Mouse (Mus musculus): ENCODE measurements around the gene Grik3.

Gene Grik3

DNA sequence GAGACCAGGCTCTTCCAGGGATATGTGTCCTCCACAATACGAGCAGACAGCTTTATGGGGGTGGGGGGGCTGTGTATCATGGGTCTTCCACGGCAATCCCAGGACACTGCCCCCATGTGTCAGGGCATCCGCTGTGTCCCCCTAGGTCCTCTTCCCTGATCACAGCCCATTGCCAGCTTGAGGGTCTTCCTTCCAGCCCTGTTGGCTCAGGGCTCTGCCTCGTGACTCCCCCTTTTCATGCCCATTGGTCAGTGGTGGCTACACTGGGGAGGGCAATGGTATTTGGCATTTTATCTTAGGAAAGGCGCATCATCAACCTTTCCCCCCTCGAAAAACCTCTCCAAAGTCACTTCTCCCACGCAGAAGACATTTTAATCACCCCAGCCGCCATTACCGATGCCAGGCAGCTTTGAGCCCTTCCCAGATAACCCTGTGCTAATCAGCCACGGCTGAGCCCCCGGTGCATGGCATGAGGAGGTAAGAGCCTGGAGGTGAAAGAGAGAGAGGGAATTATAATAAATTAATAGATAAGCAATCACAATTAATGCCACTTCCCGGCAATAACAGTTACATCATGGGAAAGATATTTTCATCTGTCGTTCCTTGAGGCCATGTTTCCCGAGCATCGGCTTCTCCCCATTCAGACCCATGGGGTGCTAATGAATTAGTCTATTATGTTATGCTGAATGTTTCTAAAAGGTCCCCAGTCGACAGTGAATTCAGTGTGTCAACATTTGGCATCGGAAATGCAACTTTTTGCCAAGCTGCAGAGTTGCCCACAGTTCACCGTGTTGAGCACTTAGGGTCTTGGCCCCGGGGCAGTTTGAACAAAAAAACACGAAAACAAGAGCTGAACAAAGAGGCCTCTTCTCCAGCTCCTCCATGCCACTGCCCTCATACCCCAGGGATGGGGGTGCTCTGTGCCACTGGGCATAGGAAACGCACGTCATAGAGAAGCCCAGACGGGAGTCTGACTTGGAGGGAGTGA lies 154.4 kb downstream of the Grik3 start:
- DNase-seq (ENCODE audit: low spot score): no peak

DNA sequence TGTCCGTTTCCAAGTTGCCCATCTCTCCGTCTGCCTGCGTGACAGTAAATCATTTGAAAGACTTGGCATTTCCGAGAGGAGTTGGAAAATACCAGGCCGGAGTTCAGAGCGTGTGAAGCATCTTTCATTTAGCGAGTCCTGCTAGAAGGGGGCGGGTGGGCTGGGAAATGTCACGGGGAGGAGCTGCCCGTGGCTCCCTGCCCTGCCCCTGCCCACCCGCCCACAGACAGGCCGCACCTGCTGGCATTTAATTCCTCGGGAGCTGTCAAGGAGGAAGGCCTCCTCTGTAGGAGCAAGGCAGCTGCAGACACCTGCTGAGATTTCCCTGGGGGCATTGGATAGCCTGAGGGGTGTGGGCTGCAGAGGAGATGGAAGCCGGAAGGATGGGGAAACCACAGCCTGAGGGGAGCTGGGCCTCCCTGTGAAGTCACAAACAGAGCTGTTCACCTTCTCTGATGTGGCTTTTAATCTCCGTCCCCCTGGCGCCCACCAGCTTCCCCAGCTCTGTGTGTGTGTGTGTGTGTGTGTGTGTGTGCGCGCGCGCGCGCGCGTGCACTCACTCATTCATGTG lies 161.3 kb downstream of the Grik3 start:
- no peak for DNase-seq (ENCODE audit: low spot score)

- DNase-seq (ENCODE audit: low spot score): no peak
Measured at GRCm38 (mm10) chr4:125656031-125656430, 165.5 kb downstream of the Grik3 start.

DNA sequence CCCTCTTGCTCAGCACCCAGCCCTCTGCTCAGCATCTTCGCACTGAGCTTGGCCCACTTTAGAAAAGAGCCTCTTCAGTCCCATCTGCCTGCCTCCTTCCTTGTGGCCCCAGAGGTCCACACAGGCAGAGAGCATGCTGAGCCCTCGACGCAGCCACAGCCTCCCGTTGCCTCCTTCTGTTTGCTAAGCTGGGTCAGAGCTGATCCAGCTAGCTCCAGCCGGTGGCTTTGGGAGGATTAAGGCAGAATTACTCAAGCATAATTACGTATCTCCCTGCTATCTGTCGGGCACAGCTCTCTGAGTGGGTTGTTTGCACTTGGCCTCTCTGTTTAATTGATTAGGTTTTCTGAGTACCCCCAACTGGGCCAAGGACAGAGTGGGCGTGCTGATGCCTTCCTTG lies 167.9 kb downstream of the Grik3 start:
- DNase-seq (ENCODE audit: low spot score): no peak

DNA sequence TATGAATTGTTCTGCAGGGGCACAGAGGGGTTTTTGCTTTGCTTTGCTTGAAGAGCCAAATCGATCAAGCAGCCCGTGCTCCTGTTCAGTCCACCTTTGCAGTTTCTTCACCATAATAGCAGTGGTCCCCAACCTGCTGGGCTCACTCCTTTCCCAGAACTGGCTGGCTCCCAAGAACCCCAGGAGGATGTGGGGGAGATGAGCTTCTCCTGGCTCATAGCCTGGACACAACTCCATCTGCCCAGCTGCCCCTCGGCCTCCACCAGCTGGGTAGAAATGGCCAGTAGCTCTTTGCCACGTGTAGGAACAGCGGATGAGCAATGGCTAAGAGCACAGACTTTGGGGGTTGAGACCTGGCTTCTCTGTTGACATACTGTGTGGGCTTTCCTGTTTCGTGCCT lies 171.5 kb downstream of the Grik3 start:
- DNase-seq (ENCODE audit: low spot score): no peak

DNA sequence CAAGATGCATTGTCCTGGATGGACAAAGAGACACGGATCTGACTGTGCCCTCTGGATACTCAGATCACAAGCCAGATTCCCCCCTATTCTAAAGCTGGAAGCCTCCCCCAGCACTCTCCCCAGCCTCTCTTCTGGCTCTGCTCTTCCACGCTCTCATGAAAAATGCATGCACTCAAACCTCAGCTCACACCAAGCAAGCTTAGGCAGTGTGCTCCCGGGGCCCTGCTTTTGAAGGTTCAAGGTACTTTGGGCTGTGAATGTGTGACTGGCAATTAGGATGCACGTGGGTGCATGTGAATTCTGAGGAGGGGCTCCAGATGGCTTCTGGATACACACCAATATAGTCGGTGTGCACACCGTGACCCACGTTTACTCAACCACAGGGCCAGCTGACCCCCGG lies 172.8 kb downstream of the Grik3 start:
- DNase-seq (ENCODE audit: low spot score): no peak

- DNase-seq (ENCODE audit: low spot score): no peak
Measured at GRCm38 (mm10) chr4:125665955-125666354, 175.5 kb downstream of the Grik3 start.

DNA sequence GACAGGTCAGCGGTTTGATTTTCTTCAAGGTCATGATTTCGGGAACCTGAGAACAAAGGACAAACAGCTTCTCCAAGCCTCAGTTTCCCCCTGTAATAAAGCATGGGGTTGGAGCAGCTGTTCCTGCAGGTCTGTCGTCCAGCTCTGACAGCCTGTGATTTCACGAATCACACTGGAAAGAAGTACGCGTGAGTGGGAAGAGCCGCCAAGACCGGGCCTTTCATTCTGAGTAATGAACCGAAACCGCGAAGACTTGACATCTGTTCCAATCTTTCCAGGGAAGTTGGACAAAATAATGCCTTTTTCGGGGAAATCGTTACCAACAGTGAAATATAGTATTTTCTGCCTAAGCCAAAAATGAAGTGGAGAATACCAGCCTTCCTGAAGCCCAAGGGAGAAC lies 191.5 kb downstream of the Grik3 start:
- no peak for DNase-seq (ENCODE audit: low spot score)

DNA sequence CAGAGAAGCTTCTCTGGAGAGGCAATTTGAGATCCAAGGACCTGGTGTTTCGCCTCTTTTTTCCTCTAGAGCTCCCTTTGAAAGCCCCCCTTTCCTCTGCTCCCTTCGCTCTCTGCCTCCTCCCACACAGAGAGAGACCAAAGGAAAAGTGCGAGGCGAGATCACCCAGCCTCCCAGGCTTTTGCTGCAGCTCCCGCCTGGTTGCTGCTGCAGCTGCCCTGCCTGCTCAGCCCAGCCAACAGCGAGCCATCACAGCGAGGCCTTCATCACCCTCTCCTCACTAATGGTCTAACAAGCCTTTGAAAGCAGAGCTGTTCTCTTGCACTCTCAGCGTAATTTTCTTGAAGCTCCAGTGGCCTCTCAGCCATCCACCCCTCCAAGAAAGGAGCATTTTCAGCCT lies 196.6 kb downstream of the Grik3 start:
- DNase-seq (ENCODE audit: low spot score): no peak

GRCm38 (mm10) chr4:125695431-125695830 lies 204.9 kb downstream of the Grik3 start:
- no peak for DNase-seq (ENCODE audit: low spot score)

DNA sequence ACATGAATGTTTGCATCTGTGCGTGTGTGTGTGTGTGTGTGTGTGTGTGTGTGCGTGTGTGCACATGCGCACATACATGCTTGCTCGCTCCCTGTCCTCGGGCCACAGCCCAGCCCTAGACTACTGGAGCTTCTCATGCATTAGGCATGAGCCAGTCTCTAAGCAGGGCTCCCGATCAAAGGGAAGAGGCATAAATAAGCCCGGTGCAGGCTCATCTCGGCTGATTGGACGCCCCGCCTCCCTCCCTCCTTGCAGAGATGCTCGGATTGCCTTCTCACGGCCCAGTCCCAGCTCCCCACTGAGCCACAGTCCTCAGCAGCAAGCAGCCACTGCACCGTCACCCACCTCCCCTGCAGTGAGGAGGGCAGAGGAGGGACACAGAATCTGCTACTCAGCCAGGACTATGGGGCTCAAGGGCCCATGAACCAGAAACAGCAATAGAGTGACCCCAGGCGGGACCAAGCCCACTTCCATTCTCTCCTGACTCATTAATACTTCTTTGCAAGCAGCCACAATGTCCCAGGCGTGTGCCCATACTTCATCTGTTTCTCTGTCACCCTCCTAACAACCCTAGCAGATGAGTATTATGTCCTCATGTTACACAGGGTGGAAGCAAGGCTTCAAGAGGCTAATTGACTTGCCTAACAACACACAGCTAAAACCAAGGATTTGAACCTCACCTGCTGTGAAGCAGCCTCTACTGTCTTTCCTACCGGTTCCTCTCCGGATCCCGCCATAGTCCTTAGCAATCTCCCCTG lies 205.9 kb downstream of the Grik3 start:
- DNase-seq (ENCODE audit: low spot score): no peak

DNA sequence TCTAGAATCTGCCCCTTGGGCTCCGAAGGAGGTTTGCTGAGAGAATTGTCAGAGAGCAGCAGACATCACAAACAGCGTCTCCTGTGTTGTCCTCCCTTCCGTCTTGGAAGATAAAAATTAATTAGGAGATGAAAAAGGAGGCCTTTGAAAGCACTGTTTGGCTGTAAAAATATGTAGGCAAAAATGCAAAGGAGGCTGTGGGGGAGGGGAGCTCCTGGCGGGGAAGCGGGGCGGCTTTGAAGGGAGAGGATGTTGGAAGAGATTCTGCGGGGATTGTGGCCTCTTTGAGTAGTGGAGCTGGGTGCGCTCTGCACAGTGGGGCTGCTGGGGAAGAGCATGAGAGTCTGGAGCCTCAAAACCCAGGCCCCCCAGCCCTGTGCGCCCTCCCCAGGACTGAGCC lies 207.1 kb downstream of the Grik3 start:
- DNase-seq (ENCODE audit: low spot score): no peak

- DNase-seq (ENCODE audit: low spot score): no peak
Measured at GRCm38 (mm10) chr4:125699056-125699455, 208.6 kb downstream of the Grik3 start.

DNA sequence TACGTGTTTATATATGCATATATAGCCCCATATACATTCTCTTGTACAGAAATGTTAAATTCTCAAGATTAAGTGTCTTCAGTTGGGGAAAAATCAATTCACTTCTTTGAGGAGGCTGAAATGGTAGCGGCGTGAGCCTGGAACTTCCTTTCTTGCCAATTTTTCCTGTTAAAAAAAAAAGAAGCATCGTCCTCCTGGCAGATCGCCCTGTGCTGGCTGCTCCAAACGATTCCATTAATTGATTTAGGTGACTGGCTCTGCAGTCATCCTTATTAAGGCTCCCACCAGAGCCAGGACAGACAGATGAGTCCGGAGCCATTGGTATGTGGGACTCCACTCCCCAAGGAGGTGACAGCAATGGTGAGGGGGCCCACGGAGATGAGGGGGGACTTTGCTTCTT lies 209.8 kb downstream of the Grik3 start:
- no peak for DNase-seq (ENCODE audit: low spot score)

DNA sequence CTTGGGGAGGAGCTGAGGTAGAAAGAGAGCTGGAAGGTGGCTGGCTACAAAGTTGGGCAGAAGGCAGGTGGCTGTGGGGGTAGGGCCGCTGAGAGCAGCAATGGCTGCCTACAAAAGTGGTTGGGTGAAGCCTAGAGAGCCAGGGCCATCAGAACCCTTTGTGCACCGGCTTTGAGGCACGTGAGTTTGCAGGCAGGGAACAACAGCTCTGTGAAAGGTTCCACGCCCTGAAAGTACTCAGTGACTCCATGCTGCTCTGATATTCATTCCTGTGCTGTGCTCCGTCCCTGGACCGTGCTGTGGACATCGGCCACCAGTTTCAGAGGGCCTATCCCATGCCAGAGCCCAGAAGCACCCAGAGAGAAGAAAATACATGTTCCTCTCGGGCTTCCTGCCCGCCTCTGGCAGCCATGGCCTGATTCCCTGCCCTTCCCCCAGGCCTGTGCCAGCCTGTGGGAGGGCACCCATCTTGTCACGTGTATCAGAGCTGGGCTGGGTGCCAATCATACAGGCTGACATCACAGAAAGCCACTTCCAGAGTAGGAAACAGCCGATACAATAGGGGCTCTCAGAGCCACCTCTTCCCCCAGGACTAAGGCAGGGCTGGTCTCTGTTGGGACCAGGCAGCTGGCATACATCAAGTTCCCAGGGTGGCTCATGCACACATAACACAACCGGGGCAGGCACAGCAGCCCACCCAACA lies 212.3 kb downstream of the Grik3 start:
- DNase-seq (ENCODE audit: low spot score): no peak

- DNase-seq (ENCODE audit: low spot score): peak; percentile 3
Measured at GRCm38 (mm10) chr4:125703310-125703690, 212.8 kb downstream of the Grik3 start.

DNA sequence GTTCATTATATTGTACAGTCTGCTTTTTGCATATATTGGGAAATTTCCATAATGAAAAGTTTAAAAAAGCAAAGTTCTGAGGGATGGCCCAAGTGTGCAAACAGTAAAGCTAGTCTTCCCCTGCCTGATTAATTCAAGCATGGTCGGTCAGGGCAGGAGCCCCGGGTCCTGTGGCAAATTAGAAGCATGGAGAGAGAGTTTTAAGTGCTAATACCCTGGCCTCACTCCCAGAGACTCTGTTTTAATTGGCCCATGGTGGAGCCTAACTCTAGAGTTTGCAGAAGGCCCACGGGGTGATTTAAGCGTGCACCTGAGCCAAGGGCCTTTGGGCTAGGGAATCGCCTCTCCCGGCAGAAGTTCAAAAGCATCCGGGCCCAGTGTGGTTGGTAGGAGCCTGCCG lies 215.2 kb downstream of the Grik3 start:
- DNase-seq (ENCODE audit: low spot score): no peak

- DNase-seq (ENCODE audit: low spot score): no peak
Measured at GRCm38 (mm10) chr4:125709716-125710115, 219.2 kb downstream of the Grik3 start.

DNA sequence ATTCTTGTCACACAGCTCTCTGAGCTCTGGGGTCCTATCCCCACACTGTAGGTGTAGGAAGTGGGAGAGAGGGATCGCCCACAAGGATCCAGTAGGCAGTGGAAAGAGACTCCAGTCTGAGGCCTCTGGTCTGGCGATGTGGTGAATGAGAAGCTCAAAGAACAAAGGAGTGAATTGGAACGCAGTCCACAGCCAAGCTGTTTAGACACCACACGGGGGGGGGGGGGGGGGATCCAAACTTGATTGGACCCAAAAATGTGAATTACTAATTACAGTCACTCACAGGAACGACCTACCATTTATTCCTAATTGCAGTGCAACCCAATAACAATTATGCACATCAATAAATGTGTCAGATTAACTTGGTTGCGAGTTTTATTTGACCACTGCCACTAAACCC lies 227.4 kb downstream of the Grik3 start:
- no peak for DNase-seq (ENCODE audit: low spot score)

DNA sequence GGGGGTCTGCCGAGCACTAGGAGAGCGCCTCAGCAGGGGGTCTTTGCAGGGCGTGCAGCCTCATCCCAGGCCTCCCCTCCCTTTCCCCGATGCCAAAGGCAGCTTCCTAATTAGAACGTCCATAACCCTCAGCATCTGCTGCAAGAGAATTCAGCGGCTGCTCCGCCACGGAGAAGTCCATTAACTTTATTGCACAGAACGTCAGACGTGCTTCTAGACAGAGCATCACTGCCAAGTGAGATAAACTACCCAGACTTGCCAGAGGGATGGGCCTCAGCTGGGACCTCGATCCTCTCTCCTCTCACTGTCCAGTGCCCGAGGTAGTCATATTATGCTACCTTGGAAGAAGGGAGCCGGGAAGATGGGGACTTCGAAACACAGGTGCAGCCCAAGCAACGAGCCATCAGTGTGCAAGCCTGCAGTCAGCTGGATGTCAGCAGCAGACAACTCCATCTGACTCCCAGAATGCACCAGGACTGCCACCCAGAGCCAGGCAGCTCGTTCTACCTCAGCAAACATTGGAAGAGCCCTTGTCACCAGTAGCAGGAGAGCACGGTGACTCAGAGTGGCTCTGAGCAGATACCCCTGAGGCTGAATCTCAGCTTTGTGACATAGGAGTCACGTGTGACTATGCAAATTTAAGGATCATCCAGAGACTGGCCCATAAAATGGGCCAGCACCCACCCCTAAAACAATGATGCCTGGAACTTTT lies 228.1 kb downstream of the Grik3 start:
- DNase-seq (ENCODE audit: low spot score): no peak

- no peak for DNase-seq (ENCODE audit: low spot score)
Measured at GRCm38 (mm10) chr4:125726241-125726640, 235.7 kb downstream of the Grik3 start.

DNA sequence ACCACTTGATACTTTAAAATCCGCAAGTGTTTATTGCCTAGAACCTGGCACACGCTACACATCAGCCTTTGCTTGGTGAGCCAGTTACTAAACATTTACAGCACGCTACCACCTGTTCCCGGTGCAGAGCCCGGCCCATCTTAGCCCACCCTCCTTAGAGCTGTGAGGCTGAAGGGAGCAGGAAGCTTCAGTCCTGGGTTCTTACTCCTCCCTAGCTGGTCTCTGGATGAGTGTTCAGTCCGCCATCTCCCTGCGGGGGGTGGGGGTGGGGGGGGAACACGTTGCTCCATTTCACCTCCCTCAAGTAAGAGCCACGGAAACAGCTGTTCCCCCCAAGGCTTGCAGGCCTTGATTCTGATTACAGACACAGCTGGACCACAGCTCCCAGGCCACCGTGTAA lies 236.5 kb downstream of the Grik3 start:
- no peak for DNase-seq (ENCODE audit: low spot score)

Data from c-Kit-positive CD71-positive TER-119-positive erythroid progenitor cells, embryonic 14.5 days (primary cell).